Mouse (Mus musculus) thymus, adult 2 months (tissue): Measurements from ENCODE around the gene Wwtr1.

Experiments used
- CTCF ChIP-seq: fragments of 200-500 bp; IDR thresholded peaks from 2 replicates; pipeline ENCODE4 v1.5.1; 2012; ENCODE audit warnings: mild to moderate bottlenecking, control low read depth, low read length, moderate library complexity, borderline replicate concordance; ENCODE audit not compliant: control insufficient read depth, poor library complexity, insufficient read depth; ENCODE audit errors: extremely low read depth
- POLR2A ChIP-seq: fragments of 200-500 bp; IDR thresholded peaks from 2 replicates; pipeline ENCODE4 v1.6.1; 2012; ENCODE audit warnings: mild to moderate bottlenecking, low read length, control low read depth, moderate library complexity; ENCODE audit not compliant: control insufficient read depth, poor library complexity, insufficient read depth; ENCODE audit errors: extremely low read depth

- TF ChIP-seq CTCF (no peak), POLR2A (no peak)
These were observed 101.3 kb downstream of the Wwtr1 start for GRCm38 (mm10) chr3:57474421-57474820.
